Comparison of ENCODE assay signal across 8 mouse cellular contexts in genomic region chr6:56923331-56923725, GRCm38 (mm10). TPM values are rescaled to one million over a fixed set of nuclear protein-coding genes. Genes with fewer than 3 reads are reported as not detected.
DNase-seq lines count a peak whose midpoint lies in the region; ATAC-seq and TF ChIP-seq lines count a peak whose summit lies in the region.

No protein-coding gene starts in this region.

- H3K4me2 ChIP-seq in heart, embryonic 11.5 days: peak overlapping the region; percentile 67
- H3K4me2 ChIP-seq in limb, embryonic 14.5 days (replicated peaks; ENCODE audit: low read depth, low read length, severe bottlenecking): peak overlapping the region; percentile 54
- peak overlapping the region; percentile 61 for H3K4me2 ChIP-seq in neural tube, embryonic 14.5 days (ENCODE audit: low read depth, low read length)

- H3K9me3 ChIP-seq in heart, embryonic 11.5 days (replicated peaks; ENCODE audit: control insufficient read depth, low read length): no peaks in the 10 kb centered on the region
- no peaks in the 10 kb centered on the region; the same call in 1 of the 2 replicates for H3K9me3 ChIP-seq in limb, embryonic 14.5 days (ENCODE audit: control insufficient read depth, low read length)
- H3K9me3 ChIP-seq in neural tube, embryonic 14.5 days (ENCODE audit: control insufficient read depth, low read length): no peaks in the 10 kb centered on the region

- peak overlapping the region; percentile 83 for H3K27ac ChIP-seq in heart, embryonic 11.5 days (ENCODE audit: low read depth, low read length)
- peak overlapping the region; percentile 88 for H3K27ac ChIP-seq in limb, embryonic 14.5 days (replicated peaks; ENCODE audit: low read depth, low read length)
- peak overlapping the region; percentile 80 for H3K27ac ChIP-seq in neural tube, embryonic 14.5 days (ENCODE audit: low read depth, low read length)

- peaks cover 31% of the 10 kb centered on the region for H3K79me3 ChIP-seq in C2C12 (ENCODE audit: low read depth)

- 0% methylated on average over 25 of the region's 25 CpGs for WGBS in heart, embryonic 11.5 days (ENCODE audit: insufficient replicate concordance)
- WGBS in limb, embryonic 14.5 days: under 1% methylated on average over 25 of the region's 25 CpGs
- WGBS in neural tube, embryonic 14.5 days: under 1% methylated on average over 25 of the region's 25 CpGs

- no peak for TF ChIP-seq POLR2A in limb, embryonic 14.5 days (IDR thresholded peaks at IDR 0.05; ENCODE audit: borderline replicate concordance, extremely low read depth, insufficient read depth, insufficient read length)

- H3ac ChIP-seq in C2C12 (ENCODE audit: control insufficient read depth, insufficient read length, low read depth): peak overlapping the region; percentile 76

- H3K27me3 ChIP-seq in heart, embryonic 11.5 days (ENCODE audit: control insufficient read depth, insufficient read depth, low read length): no peaks in the 10 kb centered on the region
- H3K27me3 ChIP-seq in C2C12 (ENCODE audit: control insufficient read depth, insufficient read depth, insufficient read length): no peaks in the 10 kb centered on the region
- no peaks in the 10 kb centered on the region for H3K27me3 ChIP-seq in limb, embryonic 14.5 days (ENCODE audit: control insufficient read depth, insufficient read depth, low read length)
- no peaks in the 10 kb centered on the region for H3K27me3 ChIP-seq in neural tube, embryonic 14.5 days (ENCODE audit: control insufficient read depth, insufficient read depth, low read length)

- H3K4me3 ChIP-seq in heart, embryonic 11.5 days (ENCODE audit: low read depth, low read length): peak overlapping the region; percentile 90
- H3K4me3 ChIP-seq in C2C12 (ENCODE audit: insufficient read depth, poor library complexity, severe bottlenecking): peak overlapping the region; percentile 71
- peak overlapping the region; percentile 70 for H3K4me3 ChIP-seq in limb, embryonic 14.5 days (replicated peaks; ENCODE audit: low read length)
- H3K4me3 ChIP-seq in neural tube, embryonic 14.5 days (ENCODE audit: low read depth, low read length): peak overlapping the region; percentile 69

- peaks cover 16% of the 10 kb centered on the region for H3K4me1 ChIP-seq in heart, embryonic 11.5 days (ENCODE audit: control insufficient read depth, insufficient read depth, low read length)
- peaks cover 2% of the 10 kb centered on the region; the same call in 1 of the 2 replicates for H3K4me1 ChIP-seq in limb, embryonic 14.5 days (ENCODE audit: control insufficient read depth, insufficient read depth, low read length)
- peaks cover 10% of the 10 kb centered on the region; the same call in 1 of the 2 replicates for H3K4me1 ChIP-seq in neural tube, embryonic 14.5 days (ENCODE audit: control insufficient read depth, insufficient read depth, low read length)

- peaks cover 49% of the 10 kb centered on the region for H3K79me2 ChIP-seq in C2C12 (ENCODE audit: control insufficient read depth, insufficient read depth)

- no peak for DNase-seq in heart, adult 18-20 months
- peak; percentile 48 for DNase-seq in limb, embryonic 14.5 days (ENCODE audit: low spot score)
- DNase-seq in left cerebral cortex, adult 9 months (ENCODE audit: low spot score in 2 of 2): no peak
- DNase-seq in adrenal gland, adult 18-20 months (ENCODE audit: low spot score in 2 of 2): no peak

- TF ChIP-seq CTCF in C2C12 (IDR thresholded peaks at IDR 0.05; ENCODE audit: control insufficient read depth, insufficient read depth, insufficient read length): no peak

- peak; percentile 10; the same call in 1 of the 2 replicates for ATAC-seq in heart, embryonic 11.5 days (replicated peaks; ENCODE audit: insufficient number of reproducible peaks, low FRiP score, low TSS enrichment)
- ATAC-seq in erythroblast, adult 5-6 weeks (replicated peaks; ENCODE audit: low FRiP score, poor library complexity, severe bottlenecking): peak; percentile 19
- ATAC-seq in limb, embryonic 14.5 days (ENCODE audit: low FRiP score, low read depth): 0 out of 2 replicates have a peak, but pooled peaks have one; percentile 2
- ATAC-seq in neural tube, embryonic 14.5 days (ENCODE audit: low read depth): no peak

- no peaks in the 10 kb centered on the region for H3K36me3 ChIP-seq in heart, embryonic 11.5 days (ENCODE audit: control insufficient read depth, insufficient read depth, low read length)
- H3K36me3 ChIP-seq in C2C12 (ENCODE audit: control insufficient read depth, insufficient read depth): no peaks in the 10 kb centered on the region
- no peaks in the 10 kb centered on the region for H3K36me3 ChIP-seq in limb, embryonic 14.5 days (ENCODE audit: control insufficient read depth, insufficient read depth, low read length)
- H3K36me3 ChIP-seq in neural tube, embryonic 14.5 days (ENCODE audit: control insufficient read depth, insufficient read depth, low read length): no peaks in the 10 kb centered on the region

- H3K9ac ChIP-seq in heart, embryonic 11.5 days (ENCODE audit: low read depth, low read length): peak overlapping the region; percentile 84
- H3K9ac ChIP-seq in limb, embryonic 14.5 days (ENCODE audit: low read depth, low read length, severe bottlenecking): peak overlapping the region; percentile 76
- H3K9ac ChIP-seq in neural tube, embryonic 14.5 days (replicated peaks; ENCODE audit: low read depth, low read length): peak overlapping the region; percentile 72

TF ChIP-seq in C2C12, 6 proteins besides CTCF, POLR2A, EP300 and RAD21:
- TF ChIP-seq MYOG (IDR thresholded peaks at IDR 0.05; ENCODE audit: control insufficient read depth, extremely low read depth, insufficient read length): no peak
- TF ChIP-seq FOSL1 (IDR thresholded peaks at IDR 0.05; ENCODE audit: insufficient read depth, low read length, poor library complexity, severe bottlenecking): no peak
- no peak for TF ChIP-seq MAX (IDR thresholded peaks at IDR 0.05)
- TF ChIP-seq CEBPB (IDR thresholded peaks at IDR 0.05; ENCODE audit: low read depth): no peak
- no peak for TF ChIP-seq USF1 (IDR thresholded peaks at IDR 0.05; ENCODE audit: low read depth)
- no peak for TF ChIP-seq MYOD1 (IDR thresholded peaks at IDR 0.05; ENCODE audit: control insufficient read depth, insufficient read length, low read depth)

RNA-seq across cellular contexts. Expression of gene Nt5c3, which starts 0.4 kb away (rescaled TPM):
- 79.1 and 82.5 TPM in 2 replicates for polyA plus RNA-seq in heart, embryonic 11.5 days (2014; fragmentation: Nextera tagmentation; extraction: Ambion mirVana)
- total RNA-seq in heart, adult 18-20 months (2021): 10 to 100 TPM; 77.4 to 91.0 TPM
- polyA plus RNA-seq in C2C12 (2012; fragmentation: generic; extraction: Trizol): 11.8 TPM
- total RNA-seq in erythroblast, adult 5-6 weeks (2015; ENCODE audit: low replicate concordance): 1,582 and 1,701 TPM in 2 replicates
- 1,564 and 2,163 TPM in 2 replicates for total RNA-seq in erythroblast, adult 5-6 weeks (2017; ENCODE audit: low replicate concordance)
- polyA plus RNA-seq in limb, embryonic 14.5 days (2012; rRNA removed): 18.8 and 22.7 TPM in 2 replicates
- polyA plus RNA-seq in limb, embryonic 14.5 days (2014; fragmentation: Nextera tagmentation; extraction: Ambion mirVana): 60.3 and 62.9 TPM in 2 replicates
- 169 and 180 TPM in 2 replicates for polyA plus RNA-seq in neural tube, embryonic 14.5 days (2014; fragmentation: Nextera tagmentation; extraction: Ambion mirVana)
- 10 to 100 TPM; 19.7 to 23.3 TPM for total RNA-seq in adrenal gland, adult 18-20 months (2021)

RNA-seq across cellular contexts. Expression of gene Vmn1r4, which starts 0.5 kb away (rescaled TPM):
- polyA plus RNA-seq in heart, embryonic 11.5 days (2014; fragmentation: Nextera tagmentation; extraction: Ambion mirVana): 0.20 and 0.21 TPM in 2 replicates
- under 1 TPM in 1 of 2 experiments, not detected in 1; 0.18 TPM for total RNA-seq in heart, adult 18-20 months (2021)
- polyA plus RNA-seq in C2C12 (2012; fragmentation: generic; extraction: Trizol): 0.04 TPM
- 1.5 TPM in 1 of 2 replicates, not detected in the other for total RNA-seq in erythroblast, adult 5-6 weeks (2015; ENCODE audit: low replicate concordance)
- 0.56 and 1.7 TPM in 2 replicates for total RNA-seq in erythroblast, adult 5-6 weeks (2017; ENCODE audit: low replicate concordance)
- polyA plus RNA-seq in limb, embryonic 14.5 days (2012; rRNA removed): 0.15 and 0.24 TPM in 2 replicates
- polyA plus RNA-seq in limb, embryonic 14.5 days (2014; fragmentation: Nextera tagmentation; extraction: Ambion mirVana): 0.12 and 0.29 TPM in 2 replicates
- polyA plus RNA-seq in neural tube, embryonic 14.5 days (2014; fragmentation: Nextera tagmentation; extraction: Ambion mirVana): 0.64 and 0.93 TPM in 2 replicates
- under 1 TPM; 0.32 to 0.33 TPM for total RNA-seq in adrenal gland, adult 18-20 months (2021)

RNA-seq across cellular contexts. Expression of gene Vmn1r5, which starts 46.7 kb away (rescaled TPM):
- not detected in 2 replicates for polyA plus RNA-seq in heart, embryonic 11.5 days (2014; fragmentation: Nextera tagmentation; extraction: Ambion mirVana)
- not detected for total RNA-seq in heart, adult 18-20 months (2021)
- not detected for polyA plus RNA-seq in C2C12 (2012; fragmentation: generic; extraction: Trizol)
- total RNA-seq in erythroblast, adult 5-6 weeks (2015; ENCODE audit: low replicate concordance): 0.77 TPM in 1 of 2 replicates, not detected in the other
- not detected in 2 replicates for total RNA-seq in erythroblast, adult 5-6 weeks (2017; ENCODE audit: low replicate concordance)
- polyA plus RNA-seq in limb, embryonic 14.5 days (2012; rRNA removed): not detected in 2 replicates
- not detected in 2 replicates for polyA plus RNA-seq in limb, embryonic 14.5 days (2014; fragmentation: Nextera tagmentation; extraction: Ambion mirVana)
- polyA plus RNA-seq in neural tube, embryonic 14.5 days (2014; fragmentation: Nextera tagmentation; extraction: Ambion mirVana): not detected in 2 replicates
- total RNA-seq in adrenal gland, adult 18-20 months (2021): not detected
